Mouse (Mus musculus): ENCODE measurements at regions not wholly inside any gene's neighbourhood (a gene's known extent, or its start where the extent isn't known, plus 50 kb on each side); places are given as distances from the start of the nearest gene placed in this dataset.

GRCm38 (mm10) chr14:76681581-76682377 lies 125.1 kb upstream of the Serp2 start:
- peak; percentile 77 for DNase-seq (ENCODE audit: low read depth, low spot score)

DNA sequence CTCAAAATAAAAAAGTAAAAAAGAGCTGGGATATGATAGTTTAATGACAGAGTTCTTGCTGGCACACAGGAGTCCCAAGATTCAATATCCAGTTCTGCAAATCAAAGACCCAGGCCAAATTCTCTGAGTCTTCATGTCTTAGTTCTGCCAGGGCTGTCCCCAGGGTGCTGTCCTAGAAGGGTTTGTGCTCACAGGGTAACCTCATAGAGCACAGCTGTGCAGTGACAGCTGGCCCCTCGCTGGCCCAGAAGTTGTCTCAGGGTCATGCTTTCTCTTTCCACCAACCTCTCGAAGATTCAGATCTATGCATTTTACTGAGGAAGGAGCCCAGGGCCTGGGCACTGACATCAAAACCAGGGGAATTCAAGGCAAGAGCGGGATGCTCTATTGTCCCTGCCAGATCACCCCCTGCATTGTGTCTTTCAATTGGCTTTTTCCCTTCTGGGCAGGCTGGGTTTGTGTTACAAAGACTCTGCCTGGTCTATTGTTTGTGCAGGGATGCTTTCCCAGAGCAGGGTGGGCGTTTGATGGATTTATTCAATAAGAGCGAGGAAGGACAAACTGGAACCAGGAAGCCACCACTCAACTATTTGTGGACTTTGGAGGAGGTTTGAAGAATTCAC lies 121.9 kb upstream of the Serp2 start:
- DNase-seq (ENCODE audit: low read depth, low spot score): peak; percentile 83

- DNase-seq (ENCODE audit: low read depth, low spot score): no peak
Observed at GRCm38 (mm10) chr14:76674949-76675348, 118.3 kb upstream of the Serp2 start.

- DNase-seq (ENCODE audit: low read depth, low spot score): peak; percentile 50
Observed at GRCm38 (mm10) chr14:76673671-76674331, 117.1 kb upstream of the Serp2 start.

GRCm38 (mm10) chr14:76672899-76673298 lies 116.2 kb upstream of the Serp2 start:
- DNase-seq (ENCODE audit: low read depth, low spot score): no peak

- DNase-seq (ENCODE audit: low read depth, low spot score): no peak
Observed at GRCm38 (mm10) chr14:76672442-76672841, 115.8 kb upstream of the Serp2 start.

- DNase-seq (ENCODE audit: low read depth, low spot score): no peak
Observed at GRCm38 (mm10) chr14:76671023-76671422, 114.3 kb upstream of the Serp2 start.

DNA sequence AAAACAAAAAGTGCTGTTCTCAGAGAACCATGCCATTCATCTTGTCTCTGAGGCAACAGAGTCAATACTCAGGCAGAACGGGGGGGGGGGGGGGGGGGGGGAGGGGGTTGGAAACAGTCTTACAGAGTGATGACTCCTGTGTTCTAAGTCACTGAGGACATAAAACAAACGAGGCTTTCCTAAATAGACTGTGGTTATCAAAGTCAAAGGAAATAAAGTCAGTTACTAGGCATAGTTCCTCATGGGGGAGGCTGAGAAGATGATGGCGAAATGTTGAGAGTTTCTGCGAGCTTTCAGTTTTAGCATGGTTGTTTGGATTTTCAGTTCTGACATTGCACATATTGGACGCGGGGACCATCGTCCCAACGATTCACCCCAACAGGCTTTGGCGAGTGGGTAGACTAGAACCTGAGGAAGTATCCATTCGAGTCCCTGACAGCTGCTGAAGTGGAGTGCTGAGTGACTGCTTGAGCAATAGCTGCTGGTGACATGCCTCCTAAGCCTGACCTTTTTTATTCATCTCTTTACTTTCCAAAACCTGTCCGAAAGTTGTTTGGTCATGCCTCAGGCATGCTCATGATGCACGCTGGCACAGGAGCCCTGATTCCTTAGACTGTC lies 109.2 kb upstream of the Serp2 start:
- no peak for DNase-seq (ENCODE audit: low read depth, low spot score)

GRCm38 (mm10) chr14:76664586-76665508 lies 108.2 kb upstream of the Serp2 start:
- DNase-seq (ENCODE audit: low read depth, low spot score): no peak

GRCm38 (mm10) chr14:76663816-76664215 lies 107.1 kb upstream of the Serp2 start:
- DNase-seq (ENCODE audit: low read depth, low spot score): no peak

- DNase-seq (ENCODE audit: low read depth, low spot score): no peak
Observed at GRCm38 (mm10) chr14:76662871-76663270, 106.2 kb upstream of the Serp2 start.

DNA sequence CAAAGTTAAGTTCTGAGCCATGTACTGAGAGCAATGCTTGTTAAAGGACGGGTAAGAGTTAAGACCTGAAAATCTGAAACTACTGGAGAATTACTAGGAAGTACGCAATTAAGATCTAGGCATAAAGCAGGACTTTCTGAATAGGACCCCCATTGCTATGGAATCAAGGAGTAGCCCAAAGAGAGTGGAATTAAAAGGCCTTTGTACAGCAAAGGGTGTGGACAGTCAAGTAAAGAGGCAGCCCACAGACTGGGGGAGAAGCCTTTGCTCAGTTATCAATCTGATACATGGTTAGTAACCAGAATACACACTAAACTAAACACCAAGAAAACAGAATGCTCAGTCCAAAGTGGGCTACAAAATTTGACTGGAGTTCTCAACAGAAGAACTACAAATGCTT lies 104.2 kb upstream of the Serp2 start:
- DNase-seq (ENCODE audit: low read depth, low spot score): no peak

GRCm38 (mm10) chr14:76658952-76659502 lies 102.3 kb upstream of the Serp2 start:
- peak; percentile 19 for DNase-seq (ENCODE audit: low read depth, low spot score)

GRCm38 (mm10) chr14:76657784-76658610 lies 101.3 kb upstream of the Serp2 start:
- peak; percentile 62 for DNase-seq (ENCODE audit: low read depth, low spot score)

DNA sequence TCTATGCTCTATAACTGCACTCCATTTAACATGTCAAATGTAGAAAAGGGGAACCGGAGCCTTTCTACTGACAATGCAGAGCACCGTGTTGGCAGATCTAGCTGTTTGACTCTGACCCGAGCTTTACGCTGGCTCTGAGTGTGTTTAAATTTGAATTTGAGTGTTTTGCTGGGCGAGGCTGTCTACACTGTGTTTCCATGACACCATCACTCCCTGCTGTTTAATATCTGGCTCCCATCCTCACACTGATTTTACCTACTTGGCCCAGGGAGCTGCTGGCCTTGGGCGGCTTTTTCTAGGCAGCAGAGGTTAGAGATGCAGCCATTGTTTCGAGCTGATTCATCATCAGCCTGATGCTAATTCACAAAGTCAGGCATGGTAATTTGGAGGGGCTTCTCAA lies 100.7 kb upstream of the Serp2 start:
- DNase-seq (ENCODE audit: low read depth, low spot score): peak; percentile 25

DNA sequence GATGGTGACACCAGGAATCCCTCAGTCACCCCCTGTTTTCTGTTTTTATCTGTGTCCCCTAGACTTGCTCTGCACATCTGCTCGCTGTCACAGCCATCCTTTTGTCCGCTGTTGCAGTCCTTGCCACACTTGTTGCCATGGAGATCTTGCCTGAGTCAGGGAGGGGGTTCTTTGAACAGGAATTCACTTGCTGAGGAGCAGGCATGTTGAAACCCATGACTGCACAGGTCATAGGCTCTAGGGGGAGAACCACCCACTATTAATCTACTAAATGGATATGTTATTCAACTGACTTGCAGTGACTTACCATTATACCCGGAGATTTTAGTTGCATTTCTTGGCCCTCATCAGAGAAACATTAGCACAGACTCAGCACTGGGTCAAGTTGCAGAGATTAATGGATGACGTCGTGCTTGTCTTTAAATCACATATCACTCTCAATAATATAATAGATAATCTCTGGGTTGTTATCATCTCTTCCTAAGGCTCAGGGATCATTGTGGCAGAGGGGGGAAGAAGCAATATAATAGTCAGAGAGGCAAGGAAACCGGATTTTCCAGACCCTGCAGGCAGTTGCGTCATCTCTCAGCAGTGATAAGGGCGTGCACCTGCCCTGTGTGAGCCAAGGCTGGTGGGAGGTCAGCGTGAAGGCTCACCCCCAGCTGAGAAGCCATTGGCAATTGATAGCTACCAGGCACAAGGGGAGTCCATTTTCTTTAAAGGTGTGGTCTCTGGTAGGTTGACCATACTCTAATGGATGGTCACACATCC lies 95.9 kb upstream of the Serp2 start:
- DNase-seq (ENCODE audit: low read depth, low spot score): no peak

GRCm38 (mm10) chr14:76651096-76651495 lies 94.4 kb upstream of the Serp2 start:
- no peak for DNase-seq (ENCODE audit: low read depth, low spot score)

GRCm38 (mm10) chr14:76649927-76650326 lies 93.2 kb upstream of the Serp2 start:
- DNase-seq (ENCODE audit: low read depth, low spot score): no peak

- DNase-seq (ENCODE audit: low read depth, low spot score): no peak
Observed at GRCm38 (mm10) chr14:76644716-76645115, 88.0 kb upstream of the Serp2 start.
